Mouse (Mus musculus): Measurements from ENCODE around the gene Gucd1.
"Not testable (repeated sequence)": the region's sequence is repeated elsewhere in the genome, so short reads cannot be mapped to it uniquely, and the experiment has no call there.

Gucd1 gene

GRCm38 (mm10) chr10:75504234-75505129, 13.3 kb downstream of the Gucd1 start:
- peak; percentile 70 for DNase-seq (ENCODE audit: low spot score in 2 of 2)

DNA sequence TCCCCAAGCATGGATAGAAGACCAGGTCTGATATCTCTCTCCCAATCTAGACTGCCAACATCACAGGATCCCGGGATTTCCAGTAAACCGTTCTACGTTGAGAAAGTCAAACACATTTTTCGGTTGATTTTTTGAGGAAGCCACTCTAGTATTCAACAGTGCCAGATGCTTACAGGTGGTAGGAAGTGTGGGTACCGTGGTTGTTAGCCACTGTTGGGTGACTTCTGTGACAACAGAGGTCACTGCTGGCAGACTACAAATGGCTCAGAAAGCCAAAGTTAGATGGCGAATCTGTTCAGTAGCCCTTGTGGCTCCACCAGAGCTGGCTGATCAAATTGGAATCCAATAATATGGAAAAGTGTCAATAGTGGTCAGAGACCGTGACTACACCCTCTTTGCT, 14.1 kb downstream of the Gucd1 start:
- DNase-seq (ENCODE audit: low spot score in 2 of 2): no peak

DNA sequence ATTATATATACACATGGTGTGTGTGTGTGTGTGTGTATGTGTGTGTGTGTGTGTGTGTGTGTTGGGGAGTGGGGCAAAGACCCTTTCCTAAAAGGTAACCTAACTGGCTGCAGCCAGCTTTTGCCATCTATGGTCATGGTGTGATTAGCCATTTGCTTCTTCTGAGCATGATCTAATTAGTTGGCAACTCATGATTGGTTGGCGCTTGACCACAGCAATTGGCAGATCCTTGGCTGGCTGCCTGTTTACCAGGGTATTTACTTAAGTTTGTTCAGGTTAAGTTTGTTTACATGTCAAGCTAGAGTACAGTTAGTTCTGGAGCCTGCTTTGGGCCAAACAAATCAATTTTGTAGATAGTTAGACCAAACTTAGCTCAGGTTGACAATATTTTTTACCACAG, 16.1 kb downstream of the Gucd1 start:
- DNase-seq (ENCODE audit: low spot score in 2 of 2): no peak

DNA sequence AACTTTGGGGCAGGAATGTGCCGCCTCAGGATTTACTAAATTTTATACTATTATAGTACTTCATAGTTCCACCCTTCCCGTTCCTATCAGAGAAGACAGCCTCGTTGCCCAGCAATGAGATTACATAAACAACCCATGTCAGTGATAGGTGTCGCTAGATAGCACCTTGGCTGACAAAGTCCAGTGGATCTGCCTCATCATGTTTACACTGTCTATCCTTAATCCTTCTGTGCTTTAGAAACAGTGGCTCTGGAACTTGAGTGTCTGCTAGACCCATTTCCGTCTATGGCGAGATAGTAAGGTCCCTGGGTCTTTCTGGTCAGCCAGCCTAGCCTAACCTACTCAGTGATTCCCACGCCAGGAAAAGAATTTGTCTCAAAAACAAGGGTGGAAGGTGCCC, 17.4 kb downstream of the Gucd1 start:
- DNase-seq (ENCODE audit: low spot score in 2 of 2): no peak

DNA sequence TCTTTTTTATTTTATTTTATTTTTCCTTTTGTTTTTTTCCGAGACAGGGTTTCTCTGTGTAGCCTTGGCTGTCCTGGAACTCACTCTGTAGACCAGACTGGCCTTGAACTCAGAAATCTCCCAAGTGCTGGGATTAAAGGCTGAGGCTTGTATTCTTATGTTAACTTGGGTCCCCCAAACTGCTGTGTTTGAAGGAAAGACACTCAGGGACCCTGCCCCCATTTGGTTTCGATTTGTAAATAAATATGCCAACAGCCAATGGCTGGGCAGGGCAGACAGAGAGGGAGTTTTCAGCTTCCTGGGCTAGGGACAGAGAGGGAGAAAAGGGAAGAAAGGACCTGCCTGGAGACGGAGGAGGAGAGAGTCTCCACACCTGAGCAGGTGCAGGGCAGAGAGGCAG, 18.0 kb downstream of the Gucd1 start:
- DNase-seq (ENCODE audit: low spot score in 2 of 2): no peak

DNA sequence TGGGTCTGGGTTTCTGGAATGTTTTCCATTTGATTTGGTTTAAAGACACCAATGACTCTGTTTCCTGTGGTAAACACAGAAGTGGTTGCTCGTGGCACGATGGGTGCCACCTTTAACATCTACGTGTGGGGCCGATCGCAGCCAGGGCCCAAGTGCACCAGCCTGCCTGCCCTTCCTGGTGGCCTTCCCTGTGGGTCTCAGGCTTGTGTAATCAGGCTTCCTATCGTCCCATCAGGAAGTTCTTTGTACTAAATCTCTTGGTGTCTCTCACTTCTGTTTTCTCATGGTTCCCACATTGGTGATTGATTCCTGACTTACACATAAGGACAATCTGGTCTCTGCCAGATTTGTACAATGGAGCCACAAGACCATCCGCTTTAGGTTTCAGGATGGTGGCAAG, 18.6 kb downstream of the Gucd1 start:
- not testable (repeated sequence) for DNase-seq (ENCODE audit: low spot score in 2 of 2)

DNA sequence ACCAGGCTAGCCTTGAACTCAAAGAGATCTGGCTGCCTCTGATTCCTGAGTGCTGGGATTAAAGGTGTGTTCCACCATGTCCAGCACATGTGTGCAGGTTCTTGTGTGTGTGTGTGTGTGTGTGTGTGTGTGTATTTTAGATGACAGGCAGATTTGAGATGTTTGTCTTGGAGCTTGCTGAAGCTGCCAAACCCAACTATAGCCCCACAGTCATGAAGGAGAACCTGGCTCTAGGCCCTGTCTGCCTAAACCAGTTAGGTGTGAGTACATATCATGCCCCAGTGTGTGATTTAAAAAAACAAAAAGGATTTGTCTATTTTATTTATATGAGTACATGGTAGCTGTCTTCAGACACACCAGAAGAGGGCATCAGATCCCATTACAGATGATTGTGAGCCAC, 21.9 kb downstream of the Gucd1 start:
- no peak for DNase-seq (ENCODE audit: low spot score in 2 of 2)

DNA sequence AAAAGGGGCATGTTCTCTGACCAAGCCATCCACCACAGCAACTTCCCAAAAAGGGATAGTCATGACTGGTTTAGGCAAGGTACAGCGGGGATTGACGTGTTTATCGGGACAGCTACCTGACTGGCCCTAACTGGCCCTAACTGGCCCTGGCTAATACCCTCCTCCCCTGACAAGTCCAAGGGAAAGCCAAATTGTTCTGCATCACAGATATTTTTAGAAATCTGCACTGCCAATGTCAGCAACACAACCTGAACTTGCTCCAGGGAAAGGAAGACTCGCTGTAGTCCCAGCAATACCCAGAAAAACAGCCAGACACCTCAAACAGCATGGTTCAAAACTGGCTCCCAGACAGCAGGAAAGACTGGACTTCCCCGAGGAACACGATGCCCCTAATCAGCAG, 22.5 kb downstream of the Gucd1 start:
- peak; percentile 62 to 67 for DNase-seq (ENCODE audit: low spot score in 2 of 2)

DNA sequence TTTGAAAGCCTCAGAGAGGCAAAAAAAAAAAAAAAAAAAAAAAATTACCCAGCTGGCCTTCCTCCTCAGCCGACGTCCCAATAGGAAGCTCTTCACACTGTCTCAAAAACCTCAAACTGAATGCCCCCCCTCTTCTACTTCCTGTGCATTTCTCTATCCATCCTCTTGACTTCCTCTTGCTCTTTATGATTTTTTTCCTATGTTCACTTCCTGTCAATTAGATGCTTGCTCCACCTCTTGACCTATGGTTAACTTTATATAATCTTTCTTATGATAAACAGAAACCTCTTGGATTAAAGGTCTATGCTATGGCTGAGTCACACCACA, 25.9 kb downstream of the Gucd1 start:
- no peak for DNase-seq (ENCODE audit: low spot score in 2 of 2)

GRCm38 (mm10) chr10:75491234-75491935, 26.4 kb downstream of the Gucd1 start:
- DNase-seq (ENCODE audit: low spot score in 2 of 2): no peak

DNA sequence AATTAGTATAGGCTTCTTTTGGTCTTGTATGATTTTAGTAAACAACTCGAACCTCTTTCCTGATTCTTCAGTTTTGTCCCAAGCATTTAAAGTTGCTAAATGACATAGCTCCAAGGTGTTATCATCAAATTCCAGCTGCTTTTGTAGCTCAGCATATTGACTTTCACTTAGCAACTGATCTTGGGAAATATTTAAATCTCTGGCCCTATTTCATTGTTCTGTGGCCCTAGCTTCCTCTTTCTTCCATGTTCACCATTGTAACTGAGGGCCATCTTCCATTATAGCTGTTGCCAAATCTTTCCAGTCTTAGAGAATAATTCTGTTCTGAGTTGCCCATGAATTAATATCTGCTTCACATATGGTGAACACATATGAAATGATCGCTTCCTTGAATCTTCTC, 27.0 kb downstream of the Gucd1 start:
- DNase-seq (ENCODE audit: low spot score in 2 of 2): no peak

GRCm38 (mm10) chr10:75489522-75489921, 28.2 kb downstream of the Gucd1 start:
- DNase-seq (ENCODE audit: low spot score in 2 of 2): no peak

DNA sequence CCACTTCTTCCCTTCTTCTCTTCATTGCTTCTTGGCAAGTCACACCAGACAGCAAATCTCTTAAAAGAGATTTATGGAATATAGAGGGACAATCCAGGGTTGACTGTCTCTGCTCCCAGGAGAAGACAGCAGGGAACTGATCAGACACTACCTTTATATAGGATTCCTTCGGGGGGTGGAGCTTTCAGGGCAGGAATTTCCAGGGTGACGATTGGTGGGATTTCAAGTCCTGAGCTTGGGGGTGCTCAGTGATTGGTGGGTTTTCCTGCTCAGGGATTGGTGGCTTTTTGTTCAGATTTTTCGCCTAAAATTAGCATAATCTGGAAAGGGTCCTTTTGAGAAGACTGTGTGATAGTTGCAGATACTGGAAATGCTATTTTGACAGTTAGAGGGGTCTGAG, 30.6 kb downstream of the Gucd1 start:
- DNase-seq (ENCODE audit: low spot score in 2 of 2): no peak

GRCm38 (mm10) chr10:75486086-75486979, 31.4 kb downstream of the Gucd1 start:
- DNase-seq (ENCODE audit: low spot score in 2 of 2): peak; percentile 44 to 79

- DNase-seq (ENCODE audit: low spot score in 2 of 2): no peak
Measured at GRCm38 (mm10) chr10:75484767-75485166, 33.0 kb downstream of the Gucd1 start.

DNA sequence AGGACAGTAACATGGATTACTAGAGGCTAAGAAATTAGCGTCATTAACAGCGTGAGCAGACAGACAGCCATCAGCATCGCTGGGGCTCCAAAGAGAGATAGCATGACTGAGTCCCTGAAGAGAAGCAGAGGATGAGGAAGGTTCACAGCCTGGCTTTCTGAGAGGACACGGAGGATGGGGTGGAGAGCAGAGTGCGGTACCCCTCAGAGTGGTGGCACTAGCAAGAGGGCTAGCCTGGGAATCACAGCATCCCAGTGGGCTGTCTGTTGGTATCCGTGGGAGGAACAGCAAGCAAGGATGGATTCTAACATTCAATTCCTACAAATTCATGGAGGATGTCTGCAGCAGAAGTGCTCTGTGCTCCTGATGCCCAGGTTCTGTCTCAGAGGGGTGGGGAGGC, 33.7 kb downstream of the Gucd1 start:
- DNase-seq (ENCODE audit: low spot score in 2 of 2): no peak

DNA sequence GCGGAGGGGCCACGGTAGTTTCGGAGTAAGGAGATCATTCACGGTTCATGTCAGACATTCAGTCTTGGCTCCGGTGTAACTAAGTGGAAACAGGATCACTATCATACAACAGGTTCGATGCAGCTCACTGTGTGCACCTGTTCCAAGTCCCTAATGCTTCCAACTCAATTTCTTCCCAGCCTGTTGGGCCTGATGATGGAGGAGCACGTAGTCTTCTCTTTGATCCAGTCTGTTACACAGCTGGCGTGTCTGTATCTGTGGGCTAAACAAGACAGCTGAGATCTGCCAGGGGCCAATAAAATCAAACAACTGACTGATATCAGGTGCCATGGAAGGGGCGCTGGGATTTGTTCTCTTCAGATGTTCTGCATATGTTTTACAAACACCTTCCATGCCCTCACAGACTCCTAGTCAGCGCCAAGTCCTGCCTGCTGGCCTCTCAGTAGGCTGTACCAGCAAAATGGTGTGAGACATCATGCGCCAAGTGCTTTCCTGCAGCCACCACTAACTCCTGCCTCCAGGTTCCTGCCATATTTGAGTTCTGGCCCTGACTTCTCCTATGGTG, 34.8 kb downstream of the Gucd1 start:
- no peak for DNase-seq (ENCODE audit: low spot score in 2 of 2)

GRCm38 (mm10) chr10:75482271-75482670, 35.5 kb downstream of the Gucd1 start:
- no peak for DNase-seq (ENCODE audit: low spot score in 2 of 2)

GRCm38 (mm10) chr10:75481703-75482102, 36.1 kb downstream of the Gucd1 start:
- no peak for DNase-seq (ENCODE audit: low spot score in 2 of 2)

- DNase-seq (ENCODE audit: low spot score in 2 of 2): no peak
Measured at GRCm38 (mm10) chr10:75479955-75480354, 37.8 kb downstream of the Gucd1 start.

DNA sequence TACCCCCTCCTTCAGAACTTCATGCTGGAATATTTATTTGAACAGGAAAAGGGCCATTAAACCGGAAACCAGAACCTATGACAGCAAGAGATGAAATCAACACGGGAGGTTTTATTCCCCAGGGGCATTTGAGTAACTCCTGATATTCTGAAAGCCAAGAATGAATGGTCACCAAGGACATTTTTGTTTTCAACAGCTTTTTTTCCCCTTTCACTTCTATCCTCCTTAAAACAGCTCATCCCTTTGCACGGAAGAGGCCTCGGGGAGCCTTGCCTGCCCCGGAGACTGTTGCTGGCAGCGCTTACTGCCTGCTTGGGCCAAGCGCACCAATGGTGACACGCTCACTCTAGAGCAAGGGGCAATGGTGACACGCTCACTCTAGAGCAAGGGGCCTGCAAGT, 40.7 kb downstream of the Gucd1 start:
- peak; percentile 51 to 54 for DNase-seq (ENCODE audit: low spot score in 2 of 2)
